Mouse (Mus musculus): ENCODE results near the gene BC048562.

DNA sequence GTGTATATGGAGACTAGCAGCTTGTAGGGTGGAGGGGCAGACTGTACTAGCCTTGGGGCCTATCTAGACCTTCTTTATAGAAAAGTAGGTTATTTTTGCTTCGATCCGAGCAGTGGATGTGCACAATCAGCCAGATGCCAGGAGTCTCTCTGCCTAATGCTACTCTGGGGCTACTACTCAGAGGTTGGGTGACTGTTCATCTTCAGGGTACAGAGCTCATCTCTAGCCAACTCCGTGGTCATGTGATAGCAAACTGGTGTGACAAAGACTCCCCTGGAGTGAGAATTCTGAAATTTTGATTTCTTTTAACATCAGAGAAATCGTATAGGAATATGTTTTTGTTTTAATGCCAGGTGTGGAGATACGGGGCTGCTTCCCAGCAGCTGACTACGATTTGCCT lies 16.6 kb downstream of the BC048562 start:
- TF ChIP-seq POLR2A (IDR thresholded peaks at IDR 0.05; ENCODE audit: control insufficient read depth, extremely low read depth, insufficient read depth, low read length, poor library complexity) (no peak), CTCF (IDR thresholded peaks at IDR 0.05; ENCODE audit: borderline replicate concordance, control insufficient read depth, extremely low read depth, insufficient read depth, low read length, poor library complexity) (no peak)

All from thymus, adult 2 months (tissue).